Mouse (Mus musculus): ENCODE results near the gene Slc30a10.

Slc30a10 gene

DNA sequence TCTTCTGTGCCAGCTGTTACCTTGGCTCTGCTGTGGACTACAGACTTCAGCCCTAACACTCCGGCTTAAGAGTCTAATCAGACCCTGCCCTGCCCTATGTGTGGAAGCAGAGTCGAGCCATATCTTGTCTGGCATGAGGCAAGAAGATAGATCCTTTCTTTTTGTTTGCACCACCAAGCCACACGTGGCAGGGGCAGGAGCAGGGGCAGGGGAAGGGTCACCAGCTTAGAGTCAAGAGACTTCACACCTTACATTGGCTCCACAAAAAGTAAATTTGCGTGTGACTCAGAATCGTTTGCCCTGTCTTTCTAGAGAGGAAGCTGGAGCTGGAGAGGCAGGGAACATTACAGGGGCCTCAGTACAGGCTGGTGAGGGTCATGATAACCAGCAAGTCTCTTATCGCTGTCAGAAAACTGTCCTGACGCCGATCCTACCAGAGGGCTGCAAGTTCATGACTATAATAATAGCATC lies 14.9 kb downstream of the Slc30a10 start:
- DNase-seq = no peak

- no peak for DNase-seq
Observed at GRCm38 (mm10) chr1:185472025-185472720, 17.5 kb downstream of the Slc30a10 start.

DNA sequence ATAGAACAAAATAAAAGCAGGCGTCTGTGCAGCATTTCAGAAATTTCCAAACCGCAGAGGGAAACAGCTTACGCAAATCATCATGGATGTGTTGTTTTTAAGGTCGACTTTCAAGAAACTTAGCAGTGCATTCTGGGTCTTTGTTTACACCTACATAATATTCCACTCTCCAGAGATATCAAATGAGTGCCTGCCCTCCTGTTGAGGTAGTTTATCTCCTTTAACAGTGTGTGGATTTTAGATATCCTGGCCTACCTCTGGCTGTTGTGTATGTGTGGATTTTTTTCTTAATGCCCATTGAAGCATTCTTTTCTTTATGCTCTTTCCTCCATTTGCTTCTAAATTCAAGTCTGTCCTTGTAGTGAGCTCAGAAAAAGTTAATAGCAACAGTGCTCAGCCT lies 18.1 kb downstream of the Slc30a10 start:
- no peak for DNase-seq

- DNase-seq = no peak
Observed at GRCm38 (mm10) chr1:185473437-185473836, 18.8 kb downstream of the Slc30a10 start.

GRCm38 (mm10) chr1:185479861-185480260 lies 25.2 kb downstream of the Slc30a10 start:
- no peak for DNase-seq

GRCm38 (mm10) chr1:185482001-185482761 lies 27.5 kb downstream of the Slc30a10 start:
- DNase-seq = peak; percentile 14

DNA sequence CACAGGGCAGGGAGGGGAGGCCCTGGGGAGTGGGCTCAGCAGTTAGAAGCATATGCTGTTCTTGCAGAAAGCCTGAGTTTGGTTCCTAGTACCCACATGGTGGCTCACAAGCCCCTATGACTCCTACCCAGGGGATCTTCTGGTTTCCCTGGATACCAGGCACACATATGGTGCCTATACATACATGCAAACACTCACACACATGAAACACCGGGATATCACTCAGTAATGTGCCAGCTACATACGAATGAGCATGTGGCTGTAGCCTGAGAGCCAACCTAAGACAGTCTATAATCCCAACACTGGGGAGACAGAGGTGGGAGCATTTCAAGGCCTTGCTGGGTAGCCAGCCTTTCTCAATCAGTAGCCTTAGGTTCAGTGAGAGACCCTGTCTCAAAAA lies 28.1 kb downstream of the Slc30a10 start:
- DNase-seq = no peak

- no peak for DNase-seq
Observed at GRCm38 (mm10) chr1:185483356-185484057, 28.9 kb downstream of the Slc30a10 start.

GRCm38 (mm10) chr1:185484281-185484680 lies 29.6 kb downstream of the Slc30a10 start:
- no peak for DNase-seq

DNA sequence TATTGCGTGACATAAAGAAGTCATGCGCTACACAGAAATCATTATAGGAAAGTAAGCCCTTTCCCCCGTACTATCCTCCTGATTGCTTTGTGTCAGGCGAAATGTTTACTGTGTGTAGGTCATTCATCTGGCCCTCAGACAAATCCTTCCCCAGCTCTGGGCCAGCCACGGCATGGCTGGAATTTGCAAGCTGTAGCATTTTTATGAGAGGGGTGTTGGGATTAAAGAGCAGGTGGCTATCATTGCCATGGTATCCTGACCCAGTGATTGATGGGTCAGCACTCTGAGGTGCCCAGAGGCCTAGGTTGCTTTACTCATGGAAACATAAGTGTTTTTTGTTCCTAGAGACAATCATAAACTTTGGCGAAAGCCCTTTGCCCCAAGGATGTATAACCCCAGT lies 35.2 kb downstream of the Slc30a10 start:
- no peak for DNase-seq

GRCm38 (mm10) chr1:185490603-185491002 lies 36.0 kb downstream of the Slc30a10 start:
- DNase-seq = no peak

DNA sequence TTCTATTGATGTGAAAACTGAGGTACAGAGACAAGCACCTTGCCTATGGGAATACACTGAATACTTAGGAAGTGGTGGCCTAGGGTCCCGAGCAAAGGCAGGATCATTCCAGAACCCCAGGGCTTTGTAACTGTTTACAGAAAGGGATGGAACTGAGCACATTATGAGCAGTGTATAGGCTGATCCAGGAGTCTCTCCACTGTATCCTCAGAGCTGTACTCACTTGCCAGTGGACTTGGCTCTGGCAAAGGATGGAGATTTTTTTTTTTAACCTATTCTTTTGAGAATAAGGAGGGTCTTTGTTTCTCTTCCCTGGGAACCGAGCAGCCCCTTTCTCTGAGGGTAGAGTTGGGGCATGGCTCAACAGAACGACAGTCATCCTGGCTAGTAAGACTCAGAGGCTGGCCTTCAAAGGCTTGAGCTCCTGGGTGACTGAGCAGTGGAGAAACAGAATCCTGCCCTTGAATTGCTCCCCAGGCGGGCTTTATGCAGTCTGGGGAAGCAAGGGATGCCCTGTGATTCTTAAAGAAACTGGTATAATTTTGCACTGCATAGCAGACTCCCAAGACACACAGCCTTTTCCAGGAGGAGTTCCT lies 38.9 kb downstream of the Slc30a10 start:
- DNase-seq = no peak

DNA sequence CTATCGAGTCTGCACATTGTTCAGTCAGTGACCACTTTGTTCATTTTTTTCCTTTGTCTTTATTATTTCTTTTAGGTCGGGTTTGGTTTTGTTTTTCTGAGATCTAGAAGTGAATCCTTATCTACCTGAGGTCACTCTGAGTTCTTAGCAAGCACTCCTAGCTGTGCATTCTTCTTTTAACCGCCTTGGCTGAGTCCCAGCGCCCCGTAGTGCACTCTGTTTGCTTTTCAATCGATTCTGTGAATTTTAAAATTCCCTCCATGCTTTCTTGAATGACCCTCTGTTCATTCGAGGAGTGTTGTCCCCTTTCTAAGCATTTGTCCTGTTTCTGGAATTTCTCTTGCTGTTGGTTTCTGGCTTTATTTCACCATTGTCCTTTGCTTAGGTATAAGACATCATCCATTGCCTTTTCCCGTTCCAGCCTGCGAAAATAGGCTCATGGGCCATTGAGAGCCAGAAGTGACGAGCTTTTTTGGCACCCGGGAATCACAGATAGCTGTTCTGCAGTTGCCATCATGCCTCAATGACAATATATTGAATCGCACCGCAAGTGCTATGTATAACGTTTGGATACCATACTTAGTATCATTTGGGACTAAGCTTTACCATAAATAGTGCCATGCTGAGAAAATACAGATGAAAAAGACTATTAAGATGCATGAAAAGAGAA lies 42.3 kb downstream of the Slc30a10 start:
- DNase-seq = no peak

DNA sequence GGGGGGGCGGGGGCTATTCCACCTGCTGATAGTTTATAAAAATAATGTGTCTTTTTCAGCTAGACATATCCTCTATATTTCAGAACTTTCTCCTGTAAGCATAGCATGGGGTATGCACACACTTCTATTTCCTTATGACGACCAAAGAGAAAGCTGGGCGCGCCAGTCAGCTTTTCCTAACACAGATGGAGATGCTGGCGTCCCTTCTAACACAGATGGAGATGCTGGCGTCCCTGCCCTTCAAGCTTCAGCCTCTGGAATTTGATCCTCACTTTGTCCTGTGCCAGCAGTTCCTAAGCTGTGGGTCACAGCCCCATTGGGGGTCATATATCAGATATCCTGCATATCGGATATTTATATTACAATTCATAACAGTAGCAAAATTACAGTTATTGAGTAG lies 46.0 kb downstream of the Slc30a10 start:
- no peak for DNase-seq

DNA sequence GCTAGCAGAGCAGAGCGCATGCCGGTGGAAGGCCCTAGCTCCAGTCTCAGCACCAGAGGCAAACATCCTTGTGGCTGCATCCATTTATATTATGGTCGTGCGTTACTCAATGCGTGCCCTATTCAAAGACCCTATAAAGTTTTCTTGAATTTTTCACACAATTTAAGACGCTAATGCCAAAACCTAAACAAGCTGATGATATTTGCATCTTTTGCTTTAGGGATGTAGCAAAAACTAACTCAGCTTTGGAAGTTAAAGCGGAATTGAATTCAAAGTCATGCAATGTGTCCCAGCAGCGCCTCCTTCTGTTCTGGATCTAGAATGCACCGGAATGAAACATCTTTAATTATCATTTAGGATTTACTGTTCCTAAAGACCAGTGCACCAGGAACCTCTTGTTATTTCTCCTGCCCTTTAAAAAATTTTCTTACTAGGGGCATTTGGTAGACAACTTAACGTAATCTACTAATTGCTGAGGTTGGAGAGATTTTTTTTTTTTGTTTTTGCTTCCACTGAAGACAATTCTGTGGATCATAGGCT lies 47.2 kb downstream of the Slc30a10 start:
- no peak for DNase-seq

DNA sequence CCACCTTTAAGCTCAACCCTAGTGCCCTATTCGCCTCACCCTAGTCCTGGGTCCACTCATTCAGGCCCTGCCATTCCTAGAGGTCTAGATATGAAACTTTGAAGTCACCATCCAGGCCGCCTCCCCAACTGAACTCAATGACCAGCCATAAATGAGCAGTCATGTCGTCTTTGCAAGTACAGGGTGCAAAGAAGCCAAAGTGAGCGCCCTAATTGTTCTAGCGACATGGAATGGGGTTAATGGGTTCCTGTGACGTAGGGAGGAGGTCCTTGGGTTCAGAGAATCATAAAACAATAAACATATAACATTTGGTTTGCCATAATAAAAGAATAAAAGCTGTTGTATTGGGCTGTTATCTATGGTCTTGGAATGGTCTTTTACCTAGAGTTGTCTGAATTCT lies 47.9 kb downstream of the Slc30a10 start:
- no peak for DNase-seq

DNA sequence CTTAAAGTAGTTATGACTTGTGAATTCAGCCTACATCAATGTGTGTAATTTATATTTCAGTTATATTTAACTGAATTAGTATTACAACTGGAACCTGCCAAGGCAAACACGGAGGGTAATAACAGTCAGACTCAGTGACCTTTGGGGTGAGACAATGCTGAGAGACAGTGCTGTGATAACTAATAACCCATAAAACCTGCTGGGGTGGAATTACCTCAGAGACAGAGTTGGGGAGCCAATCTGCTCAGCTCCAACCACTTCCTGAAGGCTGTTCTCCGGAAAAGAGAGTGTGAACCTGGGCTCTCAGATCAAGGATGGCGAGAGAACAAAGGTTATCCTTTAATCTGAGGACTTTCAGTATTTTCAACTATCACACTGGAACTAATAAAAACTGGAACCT lies 54.4 kb downstream of the Slc30a10 start:
- no peak for DNase-seq

- DNase-seq = no peak
Observed at GRCm38 (mm10) chr1:185511306-185511705, 56.7 kb downstream of the Slc30a10 start.

DNA sequence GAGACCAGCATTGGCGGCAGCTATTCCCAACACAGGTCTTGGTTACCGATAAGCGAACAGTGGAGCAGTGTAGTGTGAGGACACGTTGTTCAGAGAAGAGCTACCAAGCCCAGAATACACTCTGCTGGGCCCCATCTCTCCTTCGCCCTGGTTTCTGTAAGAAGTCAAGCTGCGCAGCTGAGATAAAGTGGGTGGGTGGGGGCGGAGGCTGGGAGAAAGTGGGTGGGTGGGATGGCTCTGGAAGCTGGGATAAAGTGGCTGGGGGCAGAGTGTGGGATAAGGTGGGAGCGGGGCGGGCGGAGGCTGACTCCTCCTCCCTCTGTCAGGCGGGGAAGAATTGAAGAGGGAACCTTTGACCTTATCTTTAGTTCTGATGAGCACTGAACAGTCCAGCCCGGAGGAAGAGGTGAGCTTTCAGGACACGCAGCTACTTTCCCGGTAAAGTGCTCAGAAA lies 60.9 kb downstream of the Slc30a10 start:
- DNase-seq = no peak

DNA sequence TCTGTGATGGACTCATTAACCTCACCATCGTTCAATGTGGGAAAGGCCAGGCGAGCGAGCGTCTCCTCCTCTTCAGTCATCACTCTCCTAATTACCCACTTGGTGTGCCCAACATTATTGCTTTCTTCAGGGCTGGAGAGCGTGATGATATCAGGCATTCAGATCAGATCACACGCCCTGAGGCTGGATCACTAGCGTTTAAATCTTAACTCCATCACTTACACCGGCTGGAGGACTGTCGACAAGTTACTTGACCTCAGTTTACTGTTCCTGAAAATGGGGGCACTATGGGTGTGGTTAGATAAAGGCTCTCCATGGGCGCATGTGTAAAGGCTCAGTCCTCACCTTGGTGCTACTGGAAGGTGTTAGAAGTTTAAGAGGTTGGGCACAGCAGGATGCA lies 61.4 kb downstream of the Slc30a10 start:
- DNase-seq = no peak

GRCm38 (mm10) chr1:185517566-185517965 lies 62.9 kb downstream of the Slc30a10 start:
- DNase-seq = peak; percentile 15
